Mouse (Mus musculus): ENCODE data around the gene Kel.

Gene Kel

DNA sequence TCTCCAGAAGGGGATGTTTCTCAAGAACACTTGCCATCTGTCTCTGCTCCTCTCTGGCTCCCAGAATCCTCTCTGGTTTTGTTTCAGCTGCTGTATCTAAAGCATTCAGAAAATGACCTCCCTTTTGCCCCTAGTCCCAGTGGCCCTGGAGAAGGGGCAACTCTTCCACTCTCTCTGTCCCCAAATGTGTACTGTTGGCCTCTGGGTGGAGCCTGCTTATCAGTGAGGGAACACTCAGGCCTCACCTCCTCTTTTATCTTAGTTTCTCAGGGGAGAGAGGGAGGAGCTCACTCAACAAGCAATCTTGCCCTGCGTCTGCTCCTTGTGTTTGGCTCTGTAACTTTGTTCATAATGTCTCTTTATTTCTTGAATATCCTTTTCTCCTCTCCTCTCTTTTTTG is at the start of gene Kel:
Kel (minus strand) TSS at position 217 of the 400 bp plus-strand sequence.
- no peak for DNase-seq (ENCODE audit: low spot score)

DNA sequence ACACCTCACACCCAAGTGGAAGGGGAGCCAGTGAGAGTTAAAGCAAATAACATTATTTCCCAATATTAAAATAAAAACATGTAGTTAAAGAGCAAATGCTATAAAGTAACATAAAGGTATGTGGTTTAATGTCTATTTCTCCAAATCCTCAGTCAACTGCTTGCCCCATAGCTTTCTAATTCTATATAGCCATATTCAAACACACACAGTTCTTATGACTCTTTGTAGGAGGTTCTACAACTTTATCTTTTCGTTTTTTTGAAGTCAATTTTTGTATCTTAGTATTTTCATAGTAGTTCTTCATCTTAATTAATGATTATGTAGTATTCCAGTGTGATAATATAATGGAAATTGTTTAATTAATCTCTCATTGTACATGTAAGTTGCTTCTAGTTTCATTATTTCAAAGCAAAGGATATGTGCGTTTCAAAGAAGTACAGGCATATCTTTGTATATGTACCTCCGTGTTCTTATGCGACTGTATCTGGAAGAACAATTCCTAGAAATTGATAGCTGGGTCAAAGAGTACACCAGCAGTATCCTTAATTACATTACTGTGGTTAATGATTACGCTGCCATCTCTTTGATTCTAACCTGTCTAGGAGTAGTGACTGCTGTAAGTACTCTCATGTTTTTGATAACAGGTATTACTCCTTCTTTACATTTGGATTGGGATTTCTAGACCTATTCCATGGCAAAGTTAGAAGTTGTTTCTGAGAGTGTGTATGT is 40.7 kb upstream of the Kel start:
- no peak for DNase-seq (ENCODE audit: low spot score)

DNA sequence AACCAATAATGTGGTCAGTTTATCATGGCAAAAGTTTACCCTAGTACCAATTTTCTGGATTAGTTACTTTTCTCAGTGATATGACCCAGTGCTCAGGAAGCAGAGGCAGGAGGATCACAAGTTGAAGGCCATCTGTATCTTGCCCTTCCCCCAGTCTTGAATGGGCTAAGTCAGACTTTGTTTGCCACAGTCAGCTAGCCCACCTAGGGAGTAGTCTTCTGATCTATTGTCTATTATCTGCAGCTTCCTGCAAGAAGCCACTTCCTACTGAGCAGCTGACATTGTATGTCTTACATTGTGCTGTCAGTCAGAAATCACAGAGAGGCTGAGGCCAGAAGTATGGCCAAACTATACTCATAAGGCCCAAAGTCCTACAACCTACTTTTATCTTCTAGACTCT is 37.0 kb upstream of the Kel start:
- DNase-seq (ENCODE audit: low spot score) = no peak

DNA sequence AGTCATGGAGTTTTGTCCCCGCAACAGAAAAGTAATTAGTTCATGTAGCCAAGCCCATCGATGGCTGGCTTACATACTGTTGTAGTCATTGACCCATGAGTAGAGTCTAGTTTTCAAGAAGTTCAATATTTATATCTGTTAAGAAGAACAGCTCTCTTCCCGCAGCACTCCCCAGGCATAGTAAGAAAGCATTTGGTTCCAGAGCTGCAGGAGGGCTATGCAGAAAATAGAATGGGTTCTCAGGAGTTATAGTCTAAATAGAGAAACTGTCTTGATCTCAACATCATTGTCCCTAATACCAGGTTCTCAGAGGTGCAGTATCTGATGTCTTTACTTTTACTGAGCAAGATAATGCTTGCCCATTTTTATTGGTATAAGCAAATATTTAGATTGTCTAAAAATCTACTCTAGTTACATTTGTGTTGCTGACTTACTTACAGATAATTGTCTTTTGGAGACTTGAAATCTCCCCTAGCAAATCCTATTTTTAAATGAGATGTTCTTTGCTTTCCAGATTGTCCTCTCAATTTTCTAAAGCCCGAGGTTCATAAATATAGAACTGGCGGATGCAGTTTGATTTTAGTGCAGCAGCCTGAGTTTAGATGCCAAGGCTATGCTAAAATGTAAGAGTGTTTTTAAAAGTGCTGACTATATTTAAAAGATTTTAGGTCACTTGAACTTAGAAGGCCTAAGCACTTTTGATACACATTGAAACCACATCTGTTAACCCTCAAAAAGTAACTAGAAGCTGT is 30.8 kb upstream of the Kel start:
- no peak for DNase-seq (ENCODE audit: low spot score)

DNA sequence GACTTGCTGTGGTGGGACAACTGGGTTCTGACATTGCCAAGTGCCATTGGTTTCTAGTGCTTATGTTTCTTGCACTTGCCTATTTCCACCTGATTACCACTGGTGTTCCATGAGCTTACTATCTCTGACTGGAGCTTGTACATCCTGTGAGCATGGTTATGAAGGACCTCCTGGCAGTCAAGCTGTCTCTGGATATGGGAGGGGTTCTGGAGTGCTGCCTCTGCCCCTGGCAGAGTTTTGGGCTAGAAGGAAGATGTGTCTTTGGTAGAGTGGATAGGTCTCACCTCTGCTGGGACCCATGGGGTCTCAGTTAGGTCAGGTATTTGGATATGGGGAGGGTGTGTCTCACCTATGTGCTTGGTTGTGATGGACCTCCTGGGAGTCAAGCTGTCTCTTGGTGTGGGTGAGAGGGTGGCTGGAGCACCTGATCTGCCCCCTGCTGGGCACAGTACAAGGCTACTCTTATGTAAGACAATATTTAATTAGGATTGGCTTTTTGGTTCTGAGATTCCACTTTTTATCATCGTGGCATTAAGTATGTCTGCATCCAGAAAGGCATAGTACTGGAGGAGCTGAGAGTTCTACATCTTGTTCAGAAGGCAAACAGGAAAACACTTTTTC is 24.0 kb upstream of the Kel start:
- DNase-seq (ENCODE audit: low spot score) = no peak

DNA sequence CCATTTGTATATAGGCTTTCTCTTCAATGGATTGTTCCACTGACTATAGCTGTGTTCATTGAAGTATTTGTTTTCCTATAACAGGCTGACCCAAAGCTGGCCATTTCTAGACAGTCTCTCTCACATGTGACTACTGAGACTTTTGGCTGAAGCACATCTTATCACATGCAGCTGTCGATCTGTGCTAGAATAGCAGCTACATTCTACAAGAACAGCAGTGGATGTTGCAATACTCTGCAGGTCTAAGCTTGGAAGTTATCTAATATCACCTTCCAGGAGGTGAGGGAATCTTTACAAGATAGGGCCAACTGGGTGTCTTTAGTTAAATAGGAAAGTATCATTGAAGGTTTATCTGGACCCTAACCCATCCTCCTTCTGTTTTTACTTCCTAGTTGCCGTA is 17.3 kb upstream of the Kel start:
- DNase-seq (ENCODE audit: low spot score) = no peak

DNA sequence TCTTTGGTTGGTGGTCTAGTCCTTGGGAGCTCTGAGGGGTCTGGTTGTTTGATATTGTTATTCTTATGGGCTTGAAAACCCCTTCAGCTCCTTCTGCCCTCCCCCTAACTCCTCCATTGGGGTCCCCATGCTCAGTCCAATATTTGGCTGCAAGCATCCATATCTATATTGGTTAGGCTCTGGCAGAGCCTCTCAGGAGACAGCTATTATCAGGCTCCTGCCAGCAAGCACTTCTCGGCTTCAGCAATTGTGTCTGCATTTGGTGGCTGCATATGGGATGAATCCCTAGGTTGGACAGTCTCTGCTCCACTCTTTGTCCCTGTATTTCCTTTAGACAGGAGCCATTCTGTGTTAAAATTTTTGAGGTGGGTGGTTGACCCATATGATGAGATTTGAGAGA is 6.1 kb upstream of the Kel start:
- no peak for DNase-seq (ENCODE audit: low spot score)

DNA sequence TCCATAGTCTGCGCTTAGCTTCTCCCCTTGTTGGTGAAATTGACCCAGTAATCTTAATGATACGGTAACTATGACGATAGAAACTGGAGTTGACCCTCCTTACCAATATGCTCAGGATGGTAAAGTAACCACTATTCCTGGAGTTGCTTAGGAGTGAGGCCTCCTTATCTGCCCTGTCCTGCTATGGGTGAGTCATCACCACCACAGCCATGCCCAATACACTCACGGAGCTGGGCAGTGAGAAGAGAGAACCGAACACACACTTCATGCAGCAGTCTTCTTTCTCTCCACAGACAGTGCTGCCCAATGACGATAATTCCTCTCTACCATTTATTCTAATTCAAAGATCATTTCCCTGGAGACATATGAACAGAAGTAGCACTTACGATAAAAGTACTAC is 2.1 kb upstream of the Kel start:
- DNase-seq (ENCODE audit: low spot score) = no peak

DNA sequence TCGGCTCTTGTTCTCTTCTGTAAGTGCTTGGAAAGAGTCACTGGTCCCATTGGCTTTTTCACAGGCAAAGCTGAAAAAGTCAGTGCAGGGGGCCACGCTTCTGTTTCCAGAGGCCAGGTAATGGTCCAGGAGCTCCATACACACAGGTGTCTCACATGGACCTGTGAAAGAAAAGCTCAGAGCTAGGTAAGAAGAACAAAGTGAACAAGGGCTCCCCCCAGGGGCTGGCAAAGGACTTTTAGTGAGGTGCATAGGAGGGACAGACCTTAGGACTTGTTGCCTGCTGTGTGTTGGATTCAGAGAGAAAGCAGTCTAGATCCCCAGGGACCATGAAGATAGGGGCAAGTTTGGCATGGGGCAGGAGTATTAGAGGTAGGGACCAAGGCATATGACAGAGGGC is 1.2 kb downstream of the Kel start:
- no peak for DNase-seq (ENCODE audit: low spot score)

DNA sequence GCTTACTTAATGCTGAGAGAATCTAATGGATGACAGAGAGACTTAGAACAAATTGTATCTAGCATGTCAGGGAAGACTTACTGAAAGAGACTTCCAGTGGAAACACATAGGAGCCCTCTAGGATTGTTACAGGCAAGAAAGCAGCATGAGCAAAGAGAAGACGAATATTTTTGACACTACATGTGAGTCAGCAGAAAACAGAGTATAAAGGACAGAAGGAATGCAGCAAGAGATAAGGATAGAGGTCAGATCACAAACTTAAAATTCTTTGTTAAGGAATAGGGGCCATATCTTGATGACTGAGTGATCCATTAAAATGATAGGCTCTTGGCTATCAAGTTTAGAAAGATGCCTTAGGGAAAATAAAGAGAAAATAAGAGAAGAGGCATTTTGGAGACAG is 2.9 kb downstream of the Kel start:
- DNase-seq (ENCODE audit: low spot score) = no peak

DNA sequence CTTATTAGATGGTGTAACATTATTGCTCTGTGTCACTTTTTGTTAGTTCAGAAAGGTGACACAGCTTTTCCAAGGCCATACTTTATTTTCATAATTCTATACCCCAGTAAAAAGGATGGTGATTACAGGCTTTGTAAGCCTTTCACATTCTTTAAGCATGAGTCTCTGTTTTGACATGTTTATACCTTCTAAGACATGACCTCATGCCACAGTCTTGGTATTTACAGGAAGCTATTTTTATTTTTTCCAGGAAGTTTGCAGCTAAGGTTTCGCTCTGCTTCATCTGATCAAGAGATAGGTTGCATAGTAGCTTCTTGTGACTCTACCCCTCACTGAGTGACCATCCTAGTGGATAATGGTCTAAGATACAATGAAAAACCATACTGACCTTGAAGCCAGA is 9.7 kb downstream of the Kel start:
- DNase-seq (ENCODE audit: low spot score) = no peak

DNA sequence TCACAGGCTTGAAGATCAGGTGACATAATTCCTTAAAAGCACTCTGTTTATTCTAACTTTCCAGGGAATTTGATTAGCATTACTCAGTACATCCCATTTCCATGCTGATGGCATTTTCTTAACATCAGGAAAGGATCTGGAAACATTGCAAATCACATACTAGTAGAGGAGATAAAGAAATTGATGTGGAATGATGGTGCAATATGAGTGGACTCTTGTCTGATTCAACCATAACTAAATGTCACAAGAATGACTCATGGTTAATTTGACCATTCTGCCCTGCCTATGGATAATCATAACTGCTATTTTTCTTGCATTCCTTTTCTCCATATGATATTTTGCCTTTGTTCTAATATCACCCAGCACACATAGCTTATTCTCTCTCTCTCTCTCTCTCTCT is 11.9 kb downstream of the Kel start:
- DNase-seq (ENCODE audit: low spot score) = no peak

DNA sequence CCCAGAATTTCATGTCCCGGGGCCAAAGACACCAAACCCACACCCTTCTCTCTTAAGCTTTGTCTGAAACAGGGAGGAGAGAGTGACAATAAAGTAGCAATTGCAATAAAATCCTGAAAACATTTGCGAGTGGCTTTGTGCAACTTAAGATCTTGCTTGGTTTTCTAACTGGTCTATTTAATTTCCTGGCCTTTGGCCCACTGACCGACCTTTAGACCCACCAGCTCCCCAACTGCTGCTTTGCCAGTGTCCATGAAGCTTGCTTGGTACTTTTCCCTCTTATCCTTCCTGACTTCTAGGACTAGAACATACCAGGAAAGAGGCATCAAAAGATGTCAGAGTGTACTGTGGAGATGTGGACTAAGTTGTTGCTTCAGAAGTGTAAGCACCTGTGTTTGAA is 18.5 kb downstream of the Kel start:
- no peak for DNase-seq (ENCODE audit: low spot score)

DNA sequence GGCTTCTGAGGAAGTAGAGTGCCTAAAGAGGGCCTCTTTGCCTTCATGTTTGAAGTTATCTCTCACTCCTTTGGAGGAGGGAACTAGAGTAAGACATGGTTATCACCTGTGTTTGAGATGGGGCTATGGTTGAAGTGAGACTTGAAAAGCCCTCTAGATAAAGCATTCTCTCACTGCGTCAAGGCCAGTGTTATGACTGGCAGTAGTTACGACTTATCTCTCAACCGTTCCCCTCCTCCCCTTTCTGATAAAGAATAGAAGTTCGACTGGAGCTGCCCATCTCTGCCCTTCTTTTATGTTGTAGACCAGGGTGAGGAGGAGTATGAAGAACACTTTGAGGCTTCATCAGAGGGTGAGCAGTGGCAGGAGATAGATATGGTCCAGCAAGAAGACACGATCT is 19.2 kb downstream of the Kel start:
- no peak for DNase-seq (ENCODE audit: low spot score)

DNA sequence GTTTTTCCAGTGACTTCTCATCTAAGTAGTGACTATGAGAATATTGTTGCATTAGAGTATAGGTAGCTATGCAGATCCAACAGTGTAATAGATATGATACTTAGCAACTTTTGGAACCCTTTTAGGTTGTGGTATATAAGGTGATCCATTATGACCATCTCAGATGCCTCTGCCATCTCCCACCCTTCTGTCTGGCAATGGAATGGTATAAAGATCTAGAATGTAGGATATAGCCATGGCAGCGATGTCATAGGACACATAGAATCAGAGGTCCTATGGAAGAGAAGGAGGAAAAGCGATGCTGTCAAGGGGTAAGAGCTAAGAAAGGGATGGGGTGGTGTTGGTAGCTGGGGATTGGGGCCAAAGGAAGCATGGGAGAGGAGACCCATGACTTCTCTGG is 20.0 kb downstream of the Kel start, which contains the start of gene Llcfc1:
Llcfc1 (plus strand) TSS at position 301 of the 400 bp plus-strand sequence.
- DNase-seq (ENCODE audit: low spot score) = no peak

DNA sequence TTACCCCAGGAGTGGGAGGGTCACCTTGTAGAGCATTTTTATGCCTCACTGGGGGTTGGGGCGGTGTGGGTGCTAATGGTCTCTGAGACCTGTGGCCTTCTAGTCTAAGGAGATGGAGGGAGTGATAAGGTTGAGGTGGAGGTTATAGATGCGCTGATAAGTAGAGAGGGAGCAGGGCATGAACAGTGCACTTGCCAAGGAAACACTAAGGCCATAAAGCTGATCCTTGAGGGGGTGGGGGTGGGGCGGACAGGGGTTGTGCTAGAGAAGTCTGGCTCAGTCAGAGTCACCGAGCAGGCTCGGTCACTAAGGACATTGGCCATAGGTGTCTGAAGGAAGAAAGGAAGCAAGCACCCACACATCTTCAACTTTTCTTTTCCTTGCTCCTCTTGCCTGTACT is 22.5 kb downstream of the Kel start:
- DNase-seq (ENCODE audit: low spot score) = no peak

DNA sequence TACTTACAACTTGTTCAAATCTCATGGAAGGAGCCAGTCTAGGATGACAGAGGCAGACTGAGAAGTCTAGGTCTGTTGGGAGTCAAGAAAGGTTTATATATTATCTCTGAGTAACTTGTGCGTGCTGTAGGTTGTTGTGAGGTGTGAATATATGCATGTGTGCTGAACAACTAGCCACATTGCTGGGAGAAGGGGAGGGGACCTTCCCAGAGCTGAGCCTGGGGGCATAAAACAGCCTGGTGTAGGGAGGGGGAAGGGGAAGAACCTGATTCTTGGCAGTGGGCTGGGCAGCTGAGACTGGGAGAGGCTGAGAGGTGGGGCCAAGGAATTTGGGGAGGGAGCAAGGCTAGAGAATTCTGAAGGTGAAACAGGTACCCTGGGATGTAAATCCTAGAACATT is 23.5 kb downstream of the Kel start, which contains the start of gene Trpv5:
Trpv5 (minus strand) TSS at position 101 of the 400 bp plus-strand sequence.
- no peak for DNase-seq (ENCODE audit: low spot score)

DNA sequence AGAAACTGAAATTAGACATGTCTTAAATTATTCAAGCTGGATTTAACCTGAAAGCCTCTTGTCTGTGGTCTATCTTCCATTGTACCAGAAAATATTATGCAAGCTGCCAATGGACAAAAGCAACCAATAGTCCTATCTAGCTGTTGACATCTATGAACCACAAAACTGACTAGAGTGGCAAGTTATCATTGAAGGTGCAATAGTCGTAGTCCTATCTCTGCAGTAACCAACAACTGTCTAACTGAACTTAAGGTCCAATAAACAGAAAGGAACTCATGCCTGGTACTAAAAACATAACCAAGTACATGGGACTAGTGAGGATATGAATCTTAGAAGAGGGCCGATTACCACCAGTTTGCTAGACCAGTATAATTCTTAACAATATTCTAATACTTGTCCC is 27.6 kb downstream of the Kel start:
- no peak for DNase-seq (ENCODE audit: low spot score)

DNA sequence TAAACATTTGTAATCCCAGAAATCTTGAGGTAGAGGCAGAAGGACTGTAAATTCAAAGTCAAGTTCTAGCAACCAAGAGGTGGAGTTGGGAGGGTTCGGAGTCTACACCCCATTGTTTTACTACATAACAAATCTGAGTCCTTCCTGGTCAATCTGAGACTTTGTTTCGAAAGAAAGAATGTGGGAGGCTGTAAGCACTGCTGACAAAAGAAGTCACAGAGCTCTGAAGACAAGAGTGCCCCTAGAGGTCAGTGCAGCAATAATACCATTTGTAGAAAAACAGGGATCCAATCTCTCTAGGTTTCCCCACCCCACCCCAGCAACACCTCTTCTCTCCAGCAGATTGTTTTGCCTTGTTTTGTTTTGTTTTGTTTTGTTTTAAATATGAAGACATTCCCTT is 41.8 kb downstream of the Kel start:
- peak; percentile 10 for DNase-seq (ENCODE audit: low spot score)

DNA sequence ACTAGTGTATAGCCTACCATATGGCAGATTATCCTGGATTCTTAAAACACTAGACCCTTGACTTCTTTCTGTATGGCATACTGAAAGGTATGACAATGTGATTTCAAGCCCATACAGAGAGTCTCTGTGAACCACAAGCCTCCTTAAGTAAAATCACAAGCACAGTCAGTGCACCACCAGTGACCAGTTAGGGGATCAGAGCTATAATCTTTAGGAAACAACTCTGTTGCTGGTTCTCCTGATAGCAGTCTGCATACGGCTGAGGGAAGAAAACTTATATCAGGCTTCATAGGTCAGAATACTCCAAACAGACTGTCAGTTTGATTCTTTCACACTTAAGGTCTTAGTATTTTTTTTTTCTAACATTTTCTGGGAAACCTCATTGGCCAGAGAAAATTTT is 45.7 kb downstream of the Kel start:
- no peak for DNase-seq (ENCODE audit: low spot score)

DNA sequence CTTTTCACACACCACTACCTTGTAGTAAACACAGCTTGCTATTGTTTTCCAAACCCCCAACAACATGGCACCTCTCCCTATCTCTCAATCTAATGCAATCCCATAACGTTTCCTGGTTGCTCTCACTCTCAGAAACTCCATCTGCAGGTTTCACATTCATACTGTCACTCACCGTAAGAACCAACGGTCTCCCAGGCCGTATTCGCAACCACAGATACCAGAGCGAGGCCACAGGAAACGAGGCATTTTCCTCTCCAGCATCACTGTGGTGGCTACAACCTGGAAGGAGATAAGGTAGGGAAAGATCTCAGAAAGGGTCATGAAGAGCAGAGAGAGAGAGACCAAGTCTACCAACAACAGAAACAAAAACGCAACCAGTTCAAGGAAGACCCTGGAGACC is 49.5 kb downstream of the Kel start:
- DNase-seq (ENCODE audit: low spot score) = no peak

DNA sequence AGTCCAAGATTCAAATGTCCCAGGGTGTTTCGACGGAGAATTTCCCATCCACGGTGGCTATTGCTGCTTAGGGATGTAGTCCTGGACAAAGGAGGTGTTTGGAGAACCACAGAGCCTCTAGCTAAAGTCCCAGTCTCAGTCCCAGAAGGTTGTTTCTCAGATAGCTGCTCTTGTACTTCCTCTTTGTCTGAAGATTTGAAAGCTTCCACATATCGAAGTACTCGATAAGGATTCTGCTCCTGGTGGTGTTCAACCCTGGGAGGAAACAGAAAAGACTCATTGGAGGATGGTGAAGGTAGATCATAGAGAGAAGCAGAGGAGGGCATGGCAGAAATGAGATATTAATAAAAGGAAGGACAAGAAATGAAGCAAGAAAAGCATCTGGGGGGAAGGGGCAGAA is 51.0 kb downstream of the Kel start:
- DNase-seq (ENCODE audit: low spot score) = no peak

DNA sequence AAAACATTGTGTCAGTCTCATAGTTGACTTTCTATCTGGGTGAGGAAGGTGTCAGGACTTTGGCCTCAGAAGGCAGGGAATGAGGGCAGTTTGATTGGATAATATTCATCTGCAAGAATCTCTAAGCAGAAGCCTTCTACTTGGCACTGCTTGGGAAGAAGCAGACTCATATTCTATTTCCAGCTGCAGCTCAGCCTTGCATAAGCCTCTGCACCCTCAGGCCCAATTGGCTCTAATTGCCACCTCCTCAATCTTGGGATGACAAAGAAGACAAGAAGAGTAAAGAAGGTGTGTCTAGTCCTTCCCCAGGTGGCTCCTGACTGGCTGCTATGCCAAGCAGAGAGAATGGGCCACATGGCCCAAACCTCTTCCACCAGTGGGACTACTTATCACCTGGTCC is 57.5 kb downstream of the Kel start:
- DNase-seq (ENCODE audit: low spot score) = no peak

Measured in adipocyte (in vitro differentiated cells).